Mouse (Mus musculus) layer of hippocampus, adult 9-10 months (tissue): Measurements from ENCODE around the gene Acads.
"Not testable (repeated sequence)": the region's sequence is repeated elsewhere in the genome, so short reads cannot be mapped to it uniquely, and the experiment has no call there.

ENCODE experiments used
- DNase-seq: peaks from one replicate; pipeline ENCODE4 v3.0.0; 2022; ENCODE audit warnings: low spot score

Gene Acads

GRCm38 (mm10) chr5:115118961-115119570, at the start of gene Acads:
Gene Acads, minus strand, starts transcription at chr5:115119346.
- no peak for DNase-seq

DNA sequence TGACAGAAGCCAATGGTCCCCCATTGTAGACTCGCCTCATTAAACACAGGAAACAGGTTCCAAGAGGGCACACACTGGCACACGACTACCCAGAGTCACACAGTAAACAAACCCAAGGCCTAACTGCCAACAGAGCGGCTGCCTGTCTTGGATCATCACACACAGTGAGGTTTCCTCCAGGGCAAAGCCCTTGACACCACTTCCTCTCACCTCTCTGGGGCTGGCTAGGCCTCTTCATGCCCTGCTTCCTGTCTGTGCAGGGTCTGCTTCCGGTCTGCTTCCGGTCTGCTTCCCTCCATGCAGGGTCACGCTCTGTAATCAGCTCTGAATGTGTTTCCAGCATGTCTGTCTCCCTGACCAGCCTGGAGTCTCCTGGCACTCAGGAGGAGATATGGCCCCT, 48.2 kb upstream of the Acads start:
- no peak for DNase-seq

- no peak for DNase-seq
Measured at GRCm38 (mm10) chr5:115166815-115167194, 47.7 kb upstream of the Acads start.

- DNase-seq = no peak
Measured at GRCm38 (mm10) chr5:115165895-115166814, 47.0 kb upstream of the Acads start.

DNA sequence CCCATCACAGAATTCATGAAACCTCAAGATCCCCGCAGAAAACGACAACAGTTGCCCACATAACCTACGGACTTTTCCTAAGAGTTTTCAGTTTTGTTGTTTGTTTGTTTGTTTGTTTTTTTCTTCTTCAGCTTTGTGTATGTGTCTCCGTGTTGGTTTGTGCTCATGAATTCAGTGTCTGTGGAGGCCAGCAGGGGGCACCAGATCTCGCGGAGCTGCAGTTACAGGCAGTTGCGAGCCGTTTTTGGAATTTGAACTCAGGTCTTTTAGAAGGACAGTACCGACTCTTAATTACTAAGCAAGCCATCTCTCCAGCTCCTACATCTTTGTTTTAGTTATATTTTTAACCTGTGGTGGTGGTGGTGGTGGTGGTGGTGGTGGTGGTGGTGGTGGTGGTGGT, 46.2 kb upstream of the Acads start:
- no peak for DNase-seq

- DNase-seq = not testable (repeated sequence)
Measured at GRCm38 (mm10) chr5:115164446-115164845, 45.3 kb upstream of the Acads start.

GRCm38 (mm10) chr5:115163563-115163962, 44.4 kb upstream of the Acads start:
- no peak for DNase-seq

GRCm38 (mm10) chr5:115161940-115162279, 42.8 kb upstream of the Acads start:
- DNase-seq = not testable (repeated sequence)

- DNase-seq = no peak
Measured at GRCm38 (mm10) chr5:115161064-115161939, 42.2 kb upstream of the Acads start.

DNA sequence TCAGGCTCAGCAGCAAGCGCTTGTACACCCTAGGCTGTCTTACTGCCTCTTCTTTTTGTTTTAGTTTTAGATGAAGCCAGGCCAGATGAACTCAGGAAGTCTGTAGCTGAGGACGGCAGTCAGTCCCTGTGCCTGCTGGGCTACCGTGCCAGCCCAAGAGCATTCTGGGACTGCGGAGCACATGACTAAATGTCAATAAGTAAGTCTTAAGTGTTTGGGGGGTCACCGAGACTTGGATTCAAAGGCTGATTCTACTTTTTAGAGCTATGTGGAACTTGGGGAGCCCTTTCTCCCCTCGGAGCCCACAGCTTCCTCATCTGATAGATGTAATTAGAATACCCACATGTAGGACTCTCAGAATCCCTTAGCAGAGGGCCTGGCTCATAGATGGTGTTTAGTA, 41.5 kb upstream of the Acads start:
- no peak for DNase-seq

- DNase-seq = no peak
Measured at GRCm38 (mm10) chr5:115159165-115159564, 40.0 kb upstream of the Acads start.

DNA sequence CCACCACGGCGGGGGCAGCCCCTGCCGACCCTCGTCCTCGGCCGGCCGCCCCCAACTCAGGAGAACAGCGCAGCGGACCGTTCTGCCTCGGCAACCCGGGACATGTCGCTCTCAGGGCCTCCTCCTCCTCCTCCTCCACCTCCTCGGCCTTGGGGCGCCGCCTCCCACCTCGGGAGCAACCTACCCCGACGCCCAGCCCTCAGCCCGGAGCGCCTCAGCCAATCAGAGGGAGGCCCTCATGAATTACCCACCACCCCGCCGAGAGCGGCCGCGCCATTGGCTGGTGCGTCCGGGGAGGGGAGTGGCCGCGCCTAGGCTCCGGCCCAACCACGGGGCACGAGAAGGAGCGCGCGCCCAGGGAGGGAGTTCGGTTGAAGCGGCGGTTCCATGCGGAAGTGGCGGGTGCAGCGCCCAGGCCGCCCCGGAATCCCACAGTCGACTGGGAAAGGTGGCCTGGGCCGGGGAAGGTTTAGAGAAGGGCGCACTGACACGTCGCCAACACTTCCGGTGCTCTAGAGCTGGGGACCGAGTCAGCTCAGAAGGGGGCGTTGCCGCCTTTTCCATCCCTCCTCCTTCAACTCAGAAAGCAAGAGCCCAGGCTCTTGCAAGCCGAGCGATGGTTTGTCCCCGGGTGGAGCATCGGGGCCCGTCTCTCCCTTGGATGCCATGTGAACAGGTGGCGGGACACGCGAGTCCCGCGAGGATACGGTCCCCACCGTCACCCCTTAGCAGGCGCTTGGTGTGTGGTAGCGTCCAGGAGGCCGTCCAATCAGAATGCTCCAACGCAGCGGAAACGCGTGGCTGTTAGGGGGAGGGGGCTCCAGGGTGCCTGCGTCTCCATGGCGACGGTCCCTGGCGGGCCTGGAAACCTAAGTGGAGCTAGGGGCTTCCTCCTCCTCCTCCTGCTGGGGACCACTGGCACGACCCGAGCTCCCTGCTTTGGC, 39.2 kb upstream of the Acads start, which contains the start of gene Mlec:
TSS of gene Mlec (minus strand) at position 140 of the 944 bp plus-strand sequence.
- peak; percentile 96 for DNase-seq

GRCm38 (mm10) chr5:115156933-115157589, 37.9 kb upstream of the Acads start:
- no peak for DNase-seq

DNA sequence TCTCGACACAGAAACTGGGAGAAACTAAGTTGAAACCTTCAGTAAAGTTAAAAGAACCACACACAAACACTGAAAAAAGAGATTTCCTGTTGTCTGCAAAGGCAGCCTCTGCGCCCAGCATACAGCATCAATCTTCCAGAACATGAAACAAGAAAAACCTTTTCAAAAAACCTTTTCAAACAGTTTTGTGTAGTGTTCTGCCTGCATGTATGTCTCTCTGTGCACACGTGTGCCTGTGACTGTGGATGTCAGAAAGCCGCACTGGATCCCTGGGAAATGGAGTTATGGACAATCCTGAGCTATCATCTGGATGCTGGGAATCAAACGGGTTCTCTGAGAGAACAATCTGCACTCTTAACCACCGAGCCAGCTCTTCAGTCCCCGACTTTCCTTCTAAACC, 37.3 kb upstream of the Acads start:
- DNase-seq = no peak

DNA sequence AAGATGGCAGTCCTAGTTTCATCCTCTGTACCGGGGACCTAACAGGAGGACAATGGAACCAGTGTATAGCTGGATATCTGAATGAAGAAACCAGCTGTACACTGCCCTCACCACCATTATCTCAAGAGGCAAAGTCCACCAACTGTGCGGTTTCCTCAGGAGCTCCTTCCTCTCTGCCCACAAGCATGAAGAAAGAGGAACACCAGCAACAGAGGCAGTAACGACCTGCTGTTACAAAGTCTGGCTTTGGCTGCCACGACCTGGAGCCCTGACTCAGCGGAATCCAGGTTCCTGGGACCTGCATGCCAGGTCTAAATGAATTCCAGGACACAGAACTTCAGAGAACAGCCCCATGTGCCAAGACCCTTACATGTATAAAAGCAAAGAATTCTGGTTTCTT, 36.7 kb upstream of the Acads start:
- no peak for DNase-seq

- no peak for DNase-seq
Measured at GRCm38 (mm10) chr5:115155156-115155631, 36.0 kb upstream of the Acads start.

DNA sequence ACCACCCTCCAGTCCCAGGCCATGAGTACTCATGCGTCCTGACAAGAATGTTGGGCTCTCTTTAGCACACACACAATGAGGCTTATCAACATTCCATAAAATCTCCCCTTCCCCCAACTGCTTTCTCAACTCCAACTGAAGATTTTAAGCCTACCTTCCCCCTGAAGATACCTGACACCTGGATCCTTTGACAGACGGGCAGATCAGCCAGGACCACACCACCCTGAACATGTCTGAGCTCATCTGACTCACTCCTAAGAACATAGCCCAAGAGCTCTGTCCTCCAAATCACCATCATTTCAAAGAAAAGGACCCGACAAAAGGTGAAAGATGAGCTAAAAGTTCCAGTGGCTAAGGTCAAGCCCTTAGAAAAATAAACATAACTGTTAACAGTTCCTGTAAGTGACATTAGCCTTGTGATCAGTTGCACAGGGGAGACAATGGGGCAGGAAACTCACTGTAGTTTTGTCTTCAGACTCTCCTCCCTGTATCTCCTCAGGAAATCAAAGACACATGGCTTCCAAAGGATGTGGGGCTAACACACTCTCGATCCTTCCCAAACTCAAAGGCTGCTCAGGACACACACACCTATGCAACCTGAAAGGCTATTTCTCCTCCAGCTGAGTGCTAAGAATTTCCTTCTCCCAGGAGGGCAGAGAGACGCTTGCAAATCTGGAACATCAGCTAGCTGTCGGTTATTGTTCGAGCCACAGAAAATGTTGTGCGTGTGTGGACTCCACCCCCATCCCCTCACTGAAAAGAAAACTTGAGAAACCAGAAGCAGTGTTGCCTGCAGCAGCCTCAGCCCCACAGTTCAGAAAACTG, 33.2 kb upstream of the Acads start:
- no peak for DNase-seq

GRCm38 (mm10) chr5:115151457-115151856, 32.3 kb upstream of the Acads start:
- DNase-seq = no peak

DNA sequence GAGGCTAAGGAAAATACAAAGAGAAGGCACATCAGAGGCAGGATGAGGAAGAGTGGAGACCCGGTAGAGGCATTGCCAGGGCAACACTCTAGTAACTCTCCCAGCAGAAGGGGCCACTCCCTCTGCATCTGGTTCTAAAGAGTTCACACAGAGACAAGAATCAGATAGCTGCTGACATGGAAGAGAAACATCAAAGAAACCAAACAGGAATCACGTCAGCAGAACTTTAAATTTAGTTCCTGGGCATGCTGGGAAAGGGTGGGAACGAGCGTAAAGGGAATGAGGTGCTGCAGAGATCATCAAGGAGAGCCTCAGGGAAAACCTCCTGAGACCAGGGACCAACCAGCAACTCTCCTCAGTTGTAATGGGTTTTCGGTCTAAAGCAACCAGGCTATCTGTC, 31.8 kb upstream of the Acads start:
- no peak for DNase-seq
